ENCODE assay signal across 7 mouse cellular contexts in the genomic region with DNA sequence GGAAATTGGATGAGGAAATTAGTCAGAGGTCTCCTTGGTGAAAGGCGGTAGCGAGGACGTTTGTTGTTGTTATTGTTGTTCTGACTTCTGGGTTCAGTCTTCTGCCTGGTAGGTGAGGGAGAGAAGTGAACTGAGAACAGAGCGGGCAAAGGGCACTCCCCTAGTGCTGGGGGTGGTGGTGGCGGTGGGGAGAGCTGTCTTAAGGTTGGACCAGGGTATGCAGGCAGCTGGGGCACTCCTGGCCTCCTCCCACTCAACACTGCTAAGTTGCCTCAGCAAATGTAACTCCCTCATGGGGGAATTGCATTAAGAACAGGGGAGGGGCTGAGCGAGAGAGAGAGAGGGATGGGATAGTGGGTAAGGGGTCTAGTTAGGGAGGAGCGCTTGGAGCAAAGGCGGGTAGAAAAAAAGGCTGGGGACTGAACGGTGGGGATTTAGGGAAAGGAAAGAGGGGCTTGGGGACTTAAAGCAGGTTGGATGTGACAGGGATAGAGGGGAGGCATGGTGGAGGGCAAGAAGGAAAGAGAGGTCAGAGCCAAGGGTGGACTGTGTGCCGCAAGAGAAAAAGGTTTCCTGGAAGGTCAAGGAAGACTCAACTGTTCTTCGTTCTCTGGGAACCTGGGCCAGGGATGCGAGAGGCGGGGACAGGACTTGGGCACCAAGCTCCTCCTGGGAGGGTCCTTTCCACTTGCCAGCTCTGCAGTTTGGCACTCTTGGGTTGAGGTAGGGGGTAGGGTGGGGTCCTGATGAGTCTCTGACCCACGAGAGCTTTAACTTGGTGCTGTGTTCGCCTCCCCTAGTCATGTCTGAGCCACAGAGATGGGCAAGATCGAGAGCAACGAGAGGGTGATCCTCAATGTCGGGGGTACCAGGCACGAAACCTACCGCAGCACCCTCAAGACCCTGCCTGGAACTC. TPM values are rescaled to one million over a fixed set of nuclear protein-coding genes. Genes with fewer than 3 reads are reported as not detected.
DNase-seq lines count a peak whose midpoint lies in the region; ATAC-seq lines count a peak whose summit lies in the region.

Gene Kcnc2 (plus strand): TSS at position 235 of the 916 bp plus-strand sequence.

- DNase-seq in right cerebral cortex, adult 18-20 months: peak; percentile 6
- no peak for DNase-seq in right cerebral cortex, postnatal 14 days
- peak; percentile 40 for DNase-seq in kidney, adult 9 months
- no peak for DNase-seq in T-cell, adult 2 months (ENCODE audit: low spot score)

- H3K4me3 ChIP-seq in forebrain, embryonic 12.5 days (replicated peaks): peak within 1 kb of the TSS; percentile 51
- peak within 1 kb of the TSS; percentile 29 for H3K4me3 ChIP-seq in liver, embryonic 15.5 days (replicated peaks)
- H3K4me3 ChIP-seq in stomach, embryonic 15.5 days (replicated peaks): peak within 1 kb of the TSS; percentile 48

- peak within 1 kb of the TSS; percentile 95 for H3K4me2 ChIP-seq in forebrain, embryonic 12.5 days
- peak within 1 kb of the TSS; percentile 55 for H3K4me2 ChIP-seq in liver, embryonic 15.5 days
- peak within 1 kb of the TSS; percentile 95 for H3K4me2 ChIP-seq in stomach, embryonic 15.5 days

- peaks cover 53% of the 10 kb centered on the region for H3K27me3 ChIP-seq in forebrain, embryonic 12.5 days
- peaks cover 47% of the 10 kb centered on the region for H3K27me3 ChIP-seq in liver, embryonic 15.5 days
- H3K27me3 ChIP-seq in stomach, embryonic 15.5 days (replicated peaks): peaks cover 24% of the 10 kb centered on the region

- H3K27ac ChIP-seq in forebrain, embryonic 12.5 days: no peak within 1 kb of the TSS
- H3K27ac ChIP-seq in liver, embryonic 15.5 days (replicated peaks): no peak within 1 kb of the TSS
- no peak within 1 kb of the TSS for H3K27ac ChIP-seq in stomach, embryonic 15.5 days

- no peaks in the 10 kb centered on the region for H3K9me3 ChIP-seq in forebrain, embryonic 12.5 days
- no peaks in the 10 kb centered on the region for H3K9me3 ChIP-seq in liver, embryonic 15.5 days (replicated peaks)
- H3K9me3 ChIP-seq in stomach, embryonic 15.5 days: no peaks in the 10 kb centered on the region

- WGBS in forebrain, embryonic 12.5 days: 2% methylated on average over 20 of the region's 20 CpGs
- 2% methylated on average over 20 of the region's 20 CpGs for WGBS in liver, embryonic 15.5 days (ENCODE audit: insufficient replicate concordance)
- WGBS in stomach, embryonic 15.5 days: 1% methylated on average over 20 of the region's 20 CpGs

- no peaks in the 10 kb centered on the region for H3K36me3 ChIP-seq in forebrain, embryonic 12.5 days (replicated peaks)
- no peaks in the 10 kb centered on the region for H3K36me3 ChIP-seq in liver, embryonic 15.5 days (replicated peaks)
- no peaks in the 10 kb centered on the region for H3K36me3 ChIP-seq in stomach, embryonic 15.5 days

- peak; percentile 51 for ATAC-seq in forebrain, embryonic 12.5 days (ENCODE audit: low FRiP score)
- ATAC-seq in liver, embryonic 15.5 days (ENCODE audit: insufficient read depth): no peak
- peak; percentile 61; the same call in 1 of the 2 replicates for ATAC-seq in stomach, embryonic 15.5 days (ENCODE audit: insufficient read depth, low FRiP score, low read depth)

- peaks cover 18% of the 10 kb centered on the region for H3K4me1 ChIP-seq in forebrain, embryonic 12.5 days
- H3K4me1 ChIP-seq in liver, embryonic 15.5 days (replicated peaks): no peaks in the 10 kb centered on the region
- peaks cover 18% of the 10 kb centered on the region for H3K4me1 ChIP-seq in stomach, embryonic 15.5 days

- H3K9ac ChIP-seq in forebrain, embryonic 12.5 days: peak within 1 kb of the TSS; percentile 64
- no peak within 1 kb of the TSS for H3K9ac ChIP-seq in liver, embryonic 15.5 days
- 0 out of 2 replicates have a peak within 1 kb of the TSS, but pooled peaks have one; percentile 9 for H3K9ac ChIP-seq in stomach, embryonic 15.5 days

RNA-seq across cellular contexts. Expression of gene Kcnc2, which starts in this region (rescaled TPM):
- polyA plus RNA-seq in forebrain, embryonic 12.5 days (2016; fragmentation: Nextera tagmentation; extraction: Ambion mirVana): 1.6 and 1.8 TPM in 2 replicates
- polyA plus RNA-seq in liver, embryonic 15.5 days (2015; fragmentation: Nextera tagmentation; extraction: Ambion mirVana): not detected in 2 replicates
- polyA plus RNA-seq in stomach, embryonic 15.5 days (2015; fragmentation: Nextera tagmentation; extraction: Ambion mirVana): 0.71 and 1.2 TPM in 2 replicates

Comparison
In these comparisons a context has a peak if more than half of its experiments do, and no peak if none do; other contexts are left out.
1. DNase-seq: peak in right cerebral cortex, adult 18-20 months (single experiment) and kidney, adult 9 months (single experiment); none in right cerebral cortex, postnatal 14 days (single experiment) and T-cell, adult 2 months (single experiment).
2. Peak in every context shown above with its lines, with median percentiles within 50 percentile points of each other: H3K4me2 ChIP-seq and H3K4me3 ChIP-seq.